Mouse (Mus musculus) spleen, adult 2 months (tissue): ENCODE results near the gene Serpina12. TPM values are rescaled to one million over a fixed set of nuclear protein-coding genes. Genes with fewer than 3 reads are reported as not detected.

Experiments
- DNase-seq, 2 experiments: peaks; one replicate each; pipeline versions ENCODE4 v3.0.0 to v3.0.0-alpha.2; 2012 to 2021; ENCODE audit warnings: low spot score in 2 of 2, low read depth in 1 of 2
- H3K27ac ChIP-seq: fragments of 200-500 bp; 2 replicates; pipeline ENCODE4 v1.5.1; 2012; ENCODE audit warnings: low read length, inconsistent platforms; ENCODE audit not compliant: insufficient read depth
- H3K27me3 ChIP-seq: fragments of 200-500 bp; 2 replicates; pipeline ENCODE4 v1.6.1; 2012; ENCODE audit warnings: mild to moderate bottlenecking, moderate library complexity, low read length, inconsistent platforms; ENCODE audit not compliant: control insufficient read depth, insufficient read depth
- H3K36me3 ChIP-seq: fragments of 200-500 bp; 2 replicates; pipeline ENCODE4 v1.6.1; 2012; ENCODE audit warnings: mild to moderate bottlenecking, low read length, inconsistent platforms; ENCODE audit not compliant: control insufficient read depth, insufficient read depth
- H3K4me1 ChIP-seq: fragments of 200-500 bp; 2 replicates; pipeline ENCODE4 v1.6.1; 2011; ENCODE audit warnings: inconsistent platforms; ENCODE audit not compliant: control insufficient read depth, insufficient read depth, insufficient read length
- H3K4me3 ChIP-seq: fragments of 200-500 bp; 2 replicates; pipeline ENCODE4 v1.5.1; 2011; ENCODE audit warnings: mild to moderate bottlenecking, inconsistent platforms; ENCODE audit not compliant: insufficient read depth, insufficient read length; ENCODE audit errors: extremely low read depth
- CTCF ChIP-seq: fragments of 200-500 bp; IDR thresholded peaks from 2 replicates; pipeline ENCODE4 v1.5.1; 2011; ENCODE audit warnings: mild to moderate bottlenecking, inconsistent platforms; ENCODE audit not compliant: insufficient read depth, insufficient read length, insufficient replicate concordance; ENCODE audit errors: extremely low read depth
- POLR2A ChIP-seq: fragments of 200-500 bp; IDR thresholded peaks from 2 replicates; pipeline ENCODE4 v1.6.1; 2011; ENCODE audit warnings: low read depth, low read length, inconsistent platforms
- WGBS: fragments of 180-500 bp; shearing (Covaris S2); methylation state at CpG from one replicate; pipeline ENCODE4 v1.1.7; 2018; 5-methylcytosine and 5-hydroxymethylcytosine counted together
- polyA plus RNA-seq: library from polyadenylated mRNA; depleted of rRNA; stranded (reverse); fragments of >200 nt; gene quantifications from 2 replicates; pipeline ENCODE4 v1.2.3, GENCODE M21; 2012

The Serpina12 gene
- polyA plus RNA-seq, 1 experiment: 0.02 TPM

DNA sequence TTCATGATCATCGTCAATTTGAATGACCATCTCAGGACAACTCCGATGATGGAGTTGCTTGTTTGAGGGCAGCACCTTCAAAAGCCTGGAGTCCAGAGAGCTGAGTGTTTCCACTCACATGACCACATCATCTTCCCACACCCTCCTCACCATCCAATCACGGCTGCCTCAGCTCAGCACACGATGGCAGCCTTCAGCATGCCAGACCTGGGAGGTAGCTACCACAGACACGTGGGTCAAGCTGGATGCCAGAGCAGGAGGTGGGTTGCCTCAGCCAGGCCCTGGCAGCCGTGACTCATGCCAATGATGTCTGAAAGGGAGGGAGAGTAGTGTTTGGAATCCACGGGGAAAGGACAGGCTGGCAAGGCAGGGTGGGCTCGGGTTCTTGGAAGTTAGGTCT lies 11.5 kb upstream of the Serpina12 start:
- Histone ChIP-seq H3K27ac (no peak overlapping the region), H3K27me3 (no peaks in the 10 kb centered on the region; the same call in 1 of the 2 replicates), H3K4me3 (no peak overlapping the region), H3K4me1 (peaks cover 5% of the 10 kb centered on the region; the same call in 1 of the 2 replicates), H3K36me3 (no peaks in the 10 kb centered on the region)
- WGBS: 83% methylated on average over 8 of the region's 8 CpGs
- TF ChIP-seq POLR2A: no peak
- no peak for TF ChIP-seq CTCF
- no peak for DNase-seq

DNA sequence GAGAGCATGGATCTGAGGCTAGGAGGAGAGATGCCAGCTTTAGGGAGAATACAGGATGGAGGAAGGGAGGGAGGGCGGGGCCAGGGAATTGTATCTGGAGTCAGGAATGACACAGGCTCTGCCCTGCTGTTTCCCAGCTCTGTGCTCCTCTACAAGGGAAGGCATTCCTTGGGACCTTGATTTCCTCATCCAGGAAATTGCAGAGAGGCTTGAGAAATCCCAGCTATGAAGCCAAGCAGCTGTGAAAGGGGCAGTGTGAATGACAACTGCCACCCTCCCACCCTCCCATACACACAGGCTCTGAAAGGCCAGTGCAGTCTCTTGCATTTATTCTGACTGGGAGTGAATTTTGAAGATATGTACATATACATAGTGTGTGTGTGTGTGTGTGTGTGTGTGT lies 9.8 kb upstream of the Serpina12 start:
- Histone ChIP-seq H3K27me3 (no peaks in the 10 kb centered on the region; the same call in 1 of the 2 replicates), H3K27ac (no peak overlapping the region), H3K4me3 (no peak overlapping the region), H3K36me3 (no peaks in the 10 kb centered on the region), H3K4me1 (peaks cover 5% of the 10 kb centered on the region; the same call in 1 of the 2 replicates)
- WGBS: 85% methylated on average over 1 of the region's 1 CpGs
- no peak for DNase-seq
- TF ChIP-seq CTCF (no peak), POLR2A (no peak)

DNA sequence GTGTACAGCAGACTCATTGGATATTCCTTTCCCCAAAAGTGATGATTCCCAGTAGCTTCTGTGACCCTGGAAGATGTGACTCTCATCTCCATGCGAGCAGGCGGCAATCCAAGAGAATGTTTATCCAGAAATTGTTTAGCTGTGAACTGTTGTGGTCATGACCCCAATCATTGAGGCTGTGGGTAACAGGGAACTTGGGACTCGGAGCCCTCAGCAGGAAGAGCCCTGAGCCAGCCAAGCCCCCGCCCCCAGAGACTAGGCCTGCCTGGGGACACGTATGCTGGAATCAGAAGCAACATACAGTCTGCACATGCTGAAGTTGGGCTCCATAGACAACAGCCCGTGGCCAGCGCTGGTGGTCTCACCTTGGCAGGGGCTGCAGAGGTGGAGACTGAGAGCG lies 1.5 kb upstream of the Serpina12 start:
- DNase-seq: no peak
- Histone ChIP-seq H3K4me1 (no peaks in the 10 kb centered on the region), H3K27me3 (no peaks in the 10 kb centered on the region), H3K36me3 (no peaks in the 10 kb centered on the region), H3K27ac (no peak overlapping the region), H3K4me3 (no peak overlapping the region)
- 84% methylated on average over 8 of the region's 8 CpGs for WGBS
- TF ChIP-seq CTCF: no peak
- TF ChIP-seq POLR2A: no peak

DNA sequence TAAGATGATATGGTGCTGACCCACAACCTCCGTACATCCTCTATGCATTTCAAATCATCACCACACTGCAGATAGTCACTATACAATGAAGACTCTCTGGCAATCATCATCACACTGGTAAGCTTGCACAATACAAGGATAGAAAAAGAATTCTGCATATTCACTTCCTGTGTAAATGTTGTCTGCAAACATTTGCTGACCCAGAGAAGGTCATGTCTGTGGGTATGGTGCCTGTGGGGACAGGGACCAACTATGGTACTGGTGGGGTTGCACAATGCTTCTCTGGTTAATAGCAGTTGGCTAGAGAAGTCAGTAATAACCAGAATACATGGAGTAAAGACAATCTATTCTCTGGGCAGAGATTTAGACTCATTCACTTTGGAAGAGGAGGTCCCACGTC lies 1.5 kb downstream of the Serpina12 start:
- H3K4me3 ChIP-seq: no peak overlapping the region
- TF ChIP-seq CTCF (no peak), POLR2A (no peak)
- H3K4me1 ChIP-seq: no peaks in the 10 kb centered on the region
- no peak for DNase-seq
- WGBS: 91% methylated on average over 2 of the region's 2 CpGs
- no peak overlapping the region for H3K27ac ChIP-seq
- H3K27me3 ChIP-seq: no peaks in the 10 kb centered on the region
- no peaks in the 10 kb centered on the region for H3K36me3 ChIP-seq

DNA sequence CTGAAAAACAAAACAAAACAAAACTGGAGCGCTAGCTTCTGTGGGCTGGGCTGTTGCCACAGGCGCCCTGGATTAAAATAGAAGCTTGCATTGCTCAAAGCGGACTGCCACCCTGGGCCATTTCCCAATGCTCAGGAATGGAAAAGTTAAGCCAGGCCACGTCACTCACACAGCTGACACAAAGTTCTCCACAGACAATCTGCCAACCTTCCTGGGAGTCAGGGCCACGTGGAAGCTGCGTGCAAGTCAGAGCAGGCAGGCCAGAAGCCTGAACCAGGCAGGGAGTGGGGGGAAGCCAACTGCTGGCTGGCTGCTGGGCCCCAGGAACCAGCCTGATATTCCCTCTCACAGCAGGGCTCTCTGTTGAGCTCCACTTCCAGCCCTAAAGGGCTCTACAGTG lies 2.8 kb downstream of the Serpina12 start:
- TF ChIP-seq POLR2A (no peak), CTCF (no peak)
- Histone ChIP-seq H3K4me3 (no peak overlapping the region), H3K36me3 (no peaks in the 10 kb centered on the region), H3K4me1 (no peaks in the 10 kb centered on the region), H3K27ac (no peak overlapping the region), H3K27me3 (no peaks in the 10 kb centered on the region)
- DNase-seq: no peak
- WGBS: 82% methylated on average over 6 of the region's 6 CpGs

DNA sequence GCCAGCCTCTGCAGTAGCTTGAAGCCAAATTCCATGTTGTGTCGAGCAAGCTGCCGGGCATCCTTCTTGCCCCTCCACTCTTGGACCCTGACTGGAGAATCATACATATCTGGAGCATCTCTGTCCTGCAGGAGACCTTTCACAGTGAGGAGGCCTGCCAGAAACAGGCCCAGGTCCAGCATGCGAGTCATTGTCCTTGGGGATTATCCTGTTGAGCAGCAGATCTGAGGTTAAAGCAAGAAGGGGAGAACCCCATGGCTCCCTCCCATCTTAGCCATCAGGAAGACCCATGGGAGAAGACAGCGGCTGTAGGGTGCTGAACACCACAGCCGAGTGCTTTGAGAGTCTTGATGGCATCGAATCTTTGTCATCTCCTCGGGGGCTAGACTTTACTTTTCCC lies 6.1 kb downstream of the Serpina12 start:
- Histone ChIP-seq H3K4me3 (no peak overlapping the region), H3K27ac (no peak overlapping the region), H3K27me3 (no peaks in the 10 kb centered on the region), H3K36me3 (no peaks in the 10 kb centered on the region), H3K4me1 (no peaks in the 10 kb centered on the region)
- TF ChIP-seq CTCF (no peak), POLR2A (no peak)
- no peak for DNase-seq
- WGBS: 88% methylated on average over 7 of the region's 7 CpGs

DNA sequence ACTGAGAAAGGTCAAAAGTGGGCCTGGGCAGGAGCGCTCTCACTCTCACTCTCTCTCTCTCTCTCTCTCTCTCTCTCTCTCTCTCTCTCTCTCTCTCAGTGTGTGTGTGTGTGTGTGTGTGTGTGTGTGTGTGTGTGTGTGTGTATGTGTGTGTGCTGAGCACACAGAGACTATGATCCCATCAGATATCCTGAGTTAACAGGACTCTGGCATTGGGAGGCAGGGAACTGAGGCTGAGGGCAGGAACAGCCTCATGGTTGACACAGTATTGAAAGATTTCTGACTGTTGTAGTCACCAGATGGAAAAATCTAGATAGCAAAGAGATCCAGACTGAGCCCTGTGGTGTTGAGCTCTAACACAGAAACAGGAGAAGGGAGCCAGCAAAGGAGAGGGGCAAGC lies 10.5 kb downstream of the Serpina12 start:
- H3K36me3 ChIP-seq: no peaks in the 10 kb centered on the region
- no peaks in the 10 kb centered on the region for H3K4me1 ChIP-seq
- 88% methylated on average over 1 of the region's 1 CpGs for WGBS
- DNase-seq: no peak
- no peaks in the 10 kb centered on the region for H3K27me3 ChIP-seq
- H3K4me3 ChIP-seq: no peak overlapping the region
- no peak for TF ChIP-seq CTCF
- no peak for TF ChIP-seq POLR2A
- no peak overlapping the region for H3K27ac ChIP-seq
